Mouse (Mus musculus) neural tube, embryonic 11.5 days (tissue): ENCODE data around the gene Hoxa9. TPM values are rescaled to one million over a fixed set of nuclear protein-coding genes. Genes with fewer than 3 reads are reported as not detected.

ENCODE experiments used
- ATAC-seq: fragments of 200-750 bp; cut with Nextera tagmentation; 2 replicates; pipeline ENCODE4 v1.8.0; 2017; ENCODE audit warnings: moderate number of reproducible peaks, mild to moderate bottlenecking, moderate TSS enrichment, moderate library complexity; ENCODE audit not compliant: insufficient read depth, low FRiP score, low TSS enrichment
- DNase-seq: peaks from one replicate; pipeline ENCODE4 v3.0.0-alpha.2; 2015; ENCODE audit warnings: low spot score
- H3K27ac ChIP-seq: fragments of 300-500 bp; sonication (generic); 2 replicates; pipeline ENCODE4 v1.5.1; 2014; ENCODE audit warnings: low read depth, mild to moderate bottlenecking, low read length
- H3K27me3 ChIP-seq: fragments of 300-500 bp; sonication (generic); 2 replicates; pipeline ENCODE4 v1.6.1; 2014; ENCODE audit warnings: mild to moderate bottlenecking, low read length, mixed read lengths; ENCODE audit not compliant: control insufficient read depth, insufficient read depth
- H3K36me3 ChIP-seq: fragments of 300-500 bp; sonication (generic); 2 replicates; pipeline ENCODE4 v1.6.1; 2014; ENCODE audit warnings: mild to moderate bottlenecking, low read length, moderate library complexity, mixed read lengths; ENCODE audit not compliant: control insufficient read depth, insufficient read depth
- H3K4me1 ChIP-seq: fragments of 300-500 bp; sonication (generic); 2 replicates; pipeline ENCODE4 v1.6.1; 2014; ENCODE audit warnings: low read length, mixed read lengths; ENCODE audit not compliant: control insufficient read depth, insufficient read depth
- H3K4me2 ChIP-seq: fragments of 300-500 bp; sonication (generic); 2 replicates; pipeline ENCODE4 v1.6.1; 2014; ENCODE audit warnings: low read depth, mild to moderate bottlenecking, moderate library complexity
- H3K4me3 ChIP-seq: fragments of 300-500 bp; sonication (generic); 2 replicates; pipeline ENCODE4 v1.5.1; 2014; ENCODE audit warnings: low read depth, low read length
- H3K9ac ChIP-seq: fragments of 300-500 bp; sonication (generic); 2 replicates; pipeline ENCODE4 v1.6.1; 2014; ENCODE audit warnings: mild to moderate bottlenecking, low read length
- H3K9me3 ChIP-seq: fragments of 300-500 bp; sonication (generic); 2 replicates; pipeline ENCODE4 v1.6.1; 2016; ENCODE audit warnings: low read length; ENCODE audit not compliant: control insufficient read depth
- WGBS: fragments of 180-500 bp; shearing (Covaris S2); extraction: QIAGEN DNeasy Blood & Tissue Kit; methylation state at CpG from one replicate; pipeline ENCODE4 v1.1.7; 2014; 5-methylcytosine and 5-hydroxymethylcytosine counted together
- polyA plus RNA-seq: library from polyadenylated mRNA; unstranded; fragments of >200 nt; fragmentation: Nextera tagmentation; extraction: Ambion mirVana; gene quantifications from 2 replicates; pipeline ENCODE4 v1.2.1, GENCODE M21; 2014

Hoxa9 gene
- polyA plus RNA-seq, 1 experiment from 2014 or later = 98.8 TPM

- H3K27me3 ChIP-seq = peaks cover 8% of the 10 kb centered on the region; the same call in 1 of the 2 replicates
- H3K9ac ChIP-seq = peak overlapping the region; percentile 99
- 12% methylated on average over 9 of the region's 9 CpGs for WGBS
- peak overlapping the region; percentile 100 for H3K27ac ChIP-seq
- H3K4me1 ChIP-seq = peaks cover 19% of the 10 kb centered on the region
- DNase-seq (peak; percentile 57), ATAC-seq (no peak)
- H3K4me2 ChIP-seq = peak overlapping the region; percentile 99
- H3K9me3 ChIP-seq = no peaks in the 10 kb centered on the region
- H3K36me3 ChIP-seq = no peaks in the 10 kb centered on the region
- peak overlapping the region; percentile 87 for H3K4me3 ChIP-seq
These were observed 11.5 kb downstream of the Hoxa9 start for GRCm38 (mm10) chr6:52219234-52219942.

- DNase-seq (peak; percentile 68), ATAC-seq (no peak)
- Histone ChIP-seq H3K9me3 (no peaks in the 10 kb centered on the region), H3K27ac (peak overlapping the region; percentile 100), H3K4me1 (peaks cover 23% of the 10 kb centered on the region), H3K36me3 (no peaks in the 10 kb centered on the region), H3K9ac (peak overlapping the region; percentile 99), H3K4me2 (peak overlapping the region; percentile 99), H3K27me3 (peaks cover 7% of the 10 kb centered on the region; the same call in 1 of the 2 replicates), H3K4me3 (peak overlapping the region; percentile 87)
- 4% methylated on average over 14 of the region's 14 CpGs for WGBS
These were observed 12.2 kb downstream of the Hoxa9 start for GRCm38 (mm10) chr6:52218643-52219215.

GRCm38 (mm10) chr6:52217895-52218642 is 12.8 kb downstream of the Hoxa9 start:
- Histone ChIP-seq H3K9ac (peak overlapping the region; percentile 99), H3K9me3 (no peaks in the 10 kb centered on the region), H3K4me2 (peak overlapping the region; percentile 99), H3K4me1 (peaks cover 24% of the 10 kb centered on the region), H3K36me3 (no peaks in the 10 kb centered on the region), H3K4me3 (peak overlapping the region; percentile 87), H3K27ac (peak overlapping the region; percentile 100), H3K27me3 (peaks cover 7% of the 10 kb centered on the region; the same call in 1 of the 2 replicates)
- DNase-seq (no peak), ATAC-seq (no peak)
- WGBS = 2% methylated on average over 23 of the region's 23 CpGs

GRCm38 (mm10) chr6:52217459-52217768 is 13.5 kb downstream of the Hoxa9 start:
- DNase-seq = peak; percentile 91
- peak overlapping the region; percentile 100 for H3K27ac ChIP-seq
- ATAC-seq = peak; percentile 80

GRCm38 (mm10) chr6:52216691-52217458 is 14.0 kb downstream of the Hoxa9 start:
- H3K9ac ChIP-seq = peak overlapping the region; percentile 99
- no peaks in the 10 kb centered on the region for H3K36me3 ChIP-seq
- H3K27ac ChIP-seq = peak overlapping the region; percentile 100
- H3K27me3 ChIP-seq = peaks cover 4% of the 10 kb centered on the region; the same call in 1 of the 2 replicates
- peak overlapping the region; percentile 87 for H3K4me3 ChIP-seq
- under 1% methylated on average over 60 of the region's 60 CpGs for WGBS
- no peaks in the 10 kb centered on the region for H3K9me3 ChIP-seq
- peak overlapping the region; percentile 99 for H3K4me2 ChIP-seq
- peaks cover 23% of the 10 kb centered on the region for H3K4me1 ChIP-seq
- ATAC-seq = peak; percentile 22
- no peak for DNase-seq

More at GRCm38 (mm10) chr6:52217459-52217768, 13.5 kb downstream of the Hoxa9 start:
- Histone ChIP-seq H3K4me3 (peak overlapping the region; percentile 87), H3K27me3 (peaks cover 4% of the 10 kb centered on the region; the same call in 1 of the 2 replicates), H3K4me2 (peak overlapping the region; percentile 99), H3K9ac (peak overlapping the region; percentile 99), H3K4me1 (peaks cover 26% of the 10 kb centered on the region), H3K9me3 (no peaks in the 10 kb centered on the region), H3K36me3 (no peaks in the 10 kb centered on the region)
- WGBS = 0% methylated on average over 24 of the region's 25 CpGs

- peak overlapping the region; percentile 99 for H3K4me2 ChIP-seq
- peak overlapping the region; percentile 87 for H3K4me3 ChIP-seq
- ATAC-seq = no peak
- peaks cover 21% of the 10 kb centered on the region for H3K4me1 ChIP-seq
- H3K27ac ChIP-seq = peak overlapping the region; percentile 100
- no peak for DNase-seq
- H3K9ac ChIP-seq = peak overlapping the region; percentile 99
- under 1% methylated on average over 30 of the region's 30 CpGs for WGBS
- H3K36me3 ChIP-seq = no peaks in the 10 kb centered on the region
- H3K27me3 ChIP-seq = peaks cover 4% of the 10 kb centered on the region; the same call in 1 of the 2 replicates
- H3K9me3 ChIP-seq = no peaks in the 10 kb centered on the region
These were observed 14.9 kb downstream of the Hoxa9 start for GRCm38 (mm10) chr6:52215771-52216535.

- H3K4me3 ChIP-seq = peak overlapping the region; percentile 87
- H3K36me3 ChIP-seq = no peaks in the 10 kb centered on the region
- peaks cover 4% of the 10 kb centered on the region; the same call in 1 of the 2 replicates for H3K27me3 ChIP-seq
- ATAC-seq = no peak
- no peaks in the 10 kb centered on the region for H3K9me3 ChIP-seq
- peak overlapping the region; percentile 99 for H3K4me2 ChIP-seq
- H3K4me1 ChIP-seq = peaks cover 21% of the 10 kb centered on the region
- peak overlapping the region; percentile 100 for H3K27ac ChIP-seq
- 10% methylated on average over 3 of the region's 3 CpGs for WGBS
- DNase-seq = no peak
- peak overlapping the region; percentile 99 for H3K9ac ChIP-seq
These were observed 15.8 kb downstream of the Hoxa9 start for GRCm38 (mm10) chr6:52215070-52215469.
